Mouse (Mus musculus) heart, postnatal 0 days (tissue): ENCODE data around the gene Prdm1.

Experiments used
- CTCF ChIP-seq: IDR thresholded peaks from 2 replicates; pipeline ENCODE4 v1.5.1; 2016; ENCODE audit warnings: antibody characterized with exemption, control low read depth, low read depth
- EP300 ChIP-seq: IDR thresholded peaks from 2 replicates; pipeline ENCODE4 v1.6.1; 2016; ENCODE audit warnings: antibody characterized with exemption, low read depth

DNA sequence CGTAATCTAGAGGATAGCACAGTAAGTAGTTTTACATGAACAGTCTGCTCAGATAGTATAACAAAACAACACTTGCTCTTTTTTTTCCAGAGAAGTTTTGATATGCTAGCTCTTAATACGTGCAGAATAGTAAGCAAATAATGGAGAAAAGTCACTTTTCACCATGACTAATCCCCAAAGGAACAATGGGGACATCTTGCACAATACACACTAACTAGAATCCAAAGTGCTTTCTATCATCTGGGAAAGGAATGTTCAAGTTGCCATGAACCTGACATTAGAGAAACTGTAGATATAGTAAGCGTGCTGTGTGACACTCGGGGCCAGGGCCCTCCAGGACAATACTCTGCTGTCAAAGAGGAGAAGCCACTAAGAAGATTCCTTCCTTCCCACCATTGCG, 15.2 kb downstream of the Prdm1 start:
- no peak for TF ChIP-seq CTCF
- TF ChIP-seq EP300: no peak
